Mouse (Mus musculus): ENCODE measurements around the gene Cdk8.

- TF ChIP-seq CTCF (IDR thresholded peaks at IDR 0.05) (no peak), EP300 (IDR thresholded peaks at IDR 0.05; ENCODE audit: insufficient read depth, low read depth, low read length) (no peak)
Observed at GRCm38 (mm10) chr5:146199073-146199472, 32.0 kb upstream of the Cdk8 start.
